ENCODE assay signal across 18 mouse cellular contexts in the genomic region with DNA sequence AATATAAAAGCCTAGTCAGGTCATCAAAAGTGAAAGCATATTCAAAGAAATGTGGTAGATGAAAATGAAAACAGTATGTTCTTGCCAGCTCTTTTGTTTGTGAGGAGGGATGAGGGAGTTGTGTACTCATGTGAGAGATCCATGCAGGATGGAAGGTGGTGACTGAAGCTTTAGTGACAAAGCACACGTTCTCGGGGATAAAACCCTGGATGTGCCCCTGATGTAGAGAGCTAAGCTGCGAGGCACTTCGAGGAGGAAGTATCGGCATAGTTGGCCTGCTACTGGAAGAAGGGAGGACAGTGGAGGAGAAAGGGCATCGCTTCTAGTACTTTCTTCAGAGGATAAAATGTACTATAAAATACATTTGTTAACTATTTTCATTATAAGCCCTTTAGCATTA. TPM values are rescaled to one million over a fixed set of nuclear protein-coding genes. Genes with fewer than 3 reads are reported as not detected.
DNase-seq lines count a peak whose midpoint lies in the region; ATAC-seq and TF ChIP-seq lines count a peak whose summit lies in the region.
"Had no signal": no experiment of that assay in that cellular context is flagged by ENCODE, and none has a peak within 500 bp of the region (broad histone marks: within the 10 kb centered on the region; RNA-seq: fewer than 3 reads in every experiment).

No protein-coding gene starts in this region.

- H3K27me3 ChIP-seq in heart, adult 2 months (ENCODE audit: control insufficient read depth, insufficient read depth, low read length): no peaks in the 10 kb centered on the region
- H3K27me3 ChIP-seq in heart, embryonic 12.5 days (replicated peaks): no peaks in the 10 kb centered on the region
- no peaks in the 10 kb centered on the region for H3K27me3 ChIP-seq in spleen, adult 2 months (ENCODE audit: control insufficient read depth, insufficient read depth, low read length)
- no peaks in the 10 kb centered on the region for H3K27me3 ChIP-seq in erythroblast, embryonic 14.5 days (ENCODE audit: control insufficient read depth)
- H3K27me3 ChIP-seq in small intestine, adult 2 months (ENCODE audit: control insufficient read depth, insufficient read depth, low read length): no peaks in the 10 kb centered on the region
- H3K27me3 ChIP-seq: forebrain, embryonic 12.5 days; limb, embryonic 15.5 days had no signal

- no peak for ATAC-seq in heart, embryonic 12.5 days (ENCODE audit: insufficient number of reproducible peaks, low FRiP score)

- no peak overlapping the region for H3K4me2 ChIP-seq in heart, embryonic 12.5 days
- H3K4me2 ChIP-seq: forebrain, embryonic 12.5 days; heart, embryonic 11.5 days; hindbrain, embryonic 14.5 days; limb, embryonic 15.5 days had no signal

- peak; percentile 9 to 27 for DNase-seq in heart, adult 2 months
- DNase-seq in spleen, adult 2 months (ENCODE audit: low read depth in 1 of 2, low spot score in 2 of 2): no peak
- DNase-seq in spleen, adult 18-20 months: no peak
- no peak for DNase-seq in left cerebral cortex, adult 18-20 months (ENCODE audit: low spot score in 2 of 2)
- DNase-seq in kidney, postnatal 25 days: no peak
- DNase-seq: kidney, adult 8-10 months; layer of hippocampus, adult 9-11 months; right cerebral cortex, postnatal 4 days had no signal

- TF ChIP-seq EP300 in heart, adult 2 months (IDR thresholded peaks at IDR 0.05; ENCODE audit: insufficient read depth, low read depth, low read length): no peak

- peak overlapping the region; percentile 53; the same call in 1 of the 2 replicates for H3K9ac ChIP-seq in heart, adult 2 months (ENCODE audit: low read depth, low read length)
- H3K9ac ChIP-seq in heart, embryonic 12.5 days: no peak overlapping the region
- H3K9ac ChIP-seq: forebrain, embryonic 12.5 days; hindbrain, embryonic 14.5 days; limb, embryonic 15.5 days had no signal

- WGBS in heart, adult 2 months: 37% methylated on average over 6 of the region's 6 CpGs
- WGBS in heart, embryonic 12.5 days: 75% methylated on average over 6 of the region's 6 CpGs
- WGBS in spleen, adult 2 months: 31% methylated on average over 6 of the region's 6 CpGs
- 74% methylated on average over 6 of the region's 6 CpGs for WGBS in small intestine, adult 2 months

- no peak overlapping the region for H3K4me3 ChIP-seq in heart, adult 2 months
- no peak overlapping the region for H3K4me3 ChIP-seq in heart, embryonic 12.5 days
- peak overlapping the region; percentile 30; the same call in 1 of the 2 replicates for H3K4me3 ChIP-seq in spleen, adult 2 months (ENCODE audit: extremely low read depth, insufficient read depth, insufficient read length)
- peak overlapping the region; percentile 17 for H3K4me3 ChIP-seq in erythroblast, embryonic 14.5 days (replicated peaks)
- H3K4me3 ChIP-seq in small intestine, adult 2 months (ENCODE audit: low read depth, low read length): no peak overlapping the region
- H3K4me3 ChIP-seq: forebrain, embryonic 12.5 days; limb, embryonic 15.5 days had no signal

- peak overlapping the region; percentile 74 for H3K27ac ChIP-seq in heart, adult 2 months
- no peak overlapping the region for H3K27ac ChIP-seq in heart, embryonic 12.5 days (ENCODE audit: poor library complexity, severe bottlenecking)
- H3K27ac ChIP-seq in spleen, adult 2 months (ENCODE audit: insufficient read depth, low read length): peak overlapping the region; percentile 96
- H3K27ac ChIP-seq in small intestine, adult 2 months (ENCODE audit: insufficient read depth, low read depth, low read length): peak overlapping the region; percentile 81; the same call in 1 of the 2 replicates
- H3K27ac ChIP-seq: forebrain, embryonic 12.5 days; hindbrain, embryonic 14.5 days; limb, embryonic 15.5 days; stomach, postnatal 0 days had no signal

- H3K79me2 ChIP-seq in heart, adult 2 months (replicated peaks; ENCODE audit: control insufficient read depth, insufficient read depth, low read length): no peaks in the 10 kb centered on the region

- intact Hi-C loops in heart, adult 2 months (cut with DNase I): loop anchor here (1.0 to 10.0 kb wide), 6 partner anchors 35 to 431 kb away; a partner anchor contains a TSS

- peaks cover 2% of the 10 kb centered on the region for H3K4me1 ChIP-seq in heart, adult 2 months (ENCODE audit: control insufficient read depth, insufficient read depth, low read length)
- no peaks in the 10 kb centered on the region for H3K4me1 ChIP-seq in heart, embryonic 12.5 days (replicated peaks)
- H3K4me1 ChIP-seq in spleen, adult 2 months (ENCODE audit: control insufficient read depth, insufficient read depth, insufficient read length): peaks cover 12% of the 10 kb centered on the region; the same call in 1 of the 2 replicates
- peaks cover 24% of the 10 kb centered on the region for H3K4me1 ChIP-seq in erythroblast, embryonic 14.5 days (ENCODE audit: control insufficient read depth)
- H3K4me1 ChIP-seq in small intestine, adult 2 months (ENCODE audit: control insufficient read depth, insufficient read depth, insufficient read length, low read length): peaks cover 4% of the 10 kb centered on the region; the same call in 1 of the 2 replicates
- H3K4me1 ChIP-seq: forebrain, embryonic 12.5 days; limb, embryonic 15.5 days had no signal

- H3K36me3 ChIP-seq in heart, adult 2 months (ENCODE audit: control insufficient read depth, insufficient read depth, low read length): peaks cover 11% of the 10 kb centered on the region; the same call in 1 of the 2 replicates
- no peaks in the 10 kb centered on the region for H3K36me3 ChIP-seq in heart, embryonic 12.5 days
- no peaks in the 10 kb centered on the region for H3K36me3 ChIP-seq in spleen, adult 2 months (ENCODE audit: control insufficient read depth, insufficient read depth, low read length)
- no peaks in the 10 kb centered on the region for H3K36me3 ChIP-seq in erythroblast, embryonic 14.5 days (ENCODE audit: control insufficient read depth)
- no peaks in the 10 kb centered on the region for H3K36me3 ChIP-seq in small intestine, adult 2 months (ENCODE audit: control insufficient read depth, insufficient read depth, low read length)
- H3K36me3 ChIP-seq: forebrain, embryonic 12.5 days; limb, embryonic 15.5 days had no signal

- no peaks in the 10 kb centered on the region for H3K9me3 ChIP-seq in heart, embryonic 12.5 days (replicated peaks)
- H3K9me3 ChIP-seq in erythroblast, embryonic 14.5 days (ENCODE audit: control insufficient read depth, low read length): no peaks in the 10 kb centered on the region
- H3K9me3 ChIP-seq: forebrain, embryonic 12.5 days; limb, embryonic 15.5 days had no signal

- no peak for TF ChIP-seq CTCF in heart, adult 2 months (IDR thresholded peaks at IDR 0.05)
- no peak for TF ChIP-seq CTCF in spleen, adult 2 months (IDR thresholded peaks at IDR 0.05; ENCODE audit: extremely low read depth, insufficient read depth, insufficient read length, insufficient replicate concordance)
- no peak for TF ChIP-seq CTCF in small intestine, adult 2 months (IDR thresholded peaks at IDR 0.05; ENCODE audit: extremely low read depth, insufficient read length, insufficient replicate concordance, low read depth, low read length)

- no peak for TF ChIP-seq POLR2A in heart, adult 2 months (IDR thresholded peaks at IDR 0.05; ENCODE audit: insufficient read depth, low read depth, low read length)
- TF ChIP-seq POLR2A in spleen, adult 2 months (IDR thresholded peaks at IDR 0.05; ENCODE audit: low read depth, low read length): no peak
- no peak for TF ChIP-seq POLR2A in small intestine, adult 2 months (IDR thresholded peaks at IDR 0.05; ENCODE audit: low read depth, low read length)

RNA-seq across cellular contexts. Expression of a gene that starts 5.3 kb away (rescaled TPM):
- total RNA-seq in heart, adult 2 months (2021): not detected
- polyA plus RNA-seq in heart, adult 2 months (2012; rRNA removed): not detected in 2 replicates
- polyA plus RNA-seq in heart, embryonic 12.5 days (2016; fragmentation: Nextera tagmentation; extraction: Ambion mirVana): 0.09 and 0.12 TPM in 2 replicates
- polyA plus RNA-seq in spleen, adult 2 months (2012; rRNA removed): 0.11 and 0.18 TPM in 2 replicates
- not detected in 2 replicates for polyA plus RNA-seq in erythroblast, embryonic 14.5 days (2012)
- polyA plus RNA-seq in small intestine, adult 2 months (2012; rRNA removed): not detected in 2 replicates
- not detected for total RNA-seq in left cerebral cortex, adult 18-20 months (2021)
- total RNA-seq: gastrocnemius, adult 18-20 months; megakaryocyte progenitor cell, adult 5-6 weeks had no signal
- polyA plus RNA-seq: stomach, postnatal 0 days had no signal

RNA-seq across cellular contexts. Expression of a gene that starts 24.0 kb away (rescaled TPM):
- 1 to 10 TPM in 1 of 2 experiments, under 1 TPM in 1; 0.96 to 1.6 TPM for total RNA-seq in heart, adult 2 months (2021)
- polyA plus RNA-seq in heart, adult 2 months (2012; rRNA removed): 0.45 and 0.97 TPM in 2 replicates
- polyA plus RNA-seq in heart, embryonic 12.5 days (2016; fragmentation: Nextera tagmentation; extraction: Ambion mirVana): 0.75 and 0.90 TPM in 2 replicates
- 0.54 and 0.58 TPM in 2 replicates for polyA plus RNA-seq in spleen, adult 2 months (2012; rRNA removed)
- not detected in 2 replicates for polyA plus RNA-seq in erythroblast, embryonic 14.5 days (2012)
- polyA plus RNA-seq in small intestine, adult 2 months (2012; rRNA removed): not detected in 2 replicates
- 10 to 100 TPM; 10.8 to 17.5 TPM for total RNA-seq in left cerebral cortex, adult 18-20 months (2021)

Comparison
In these comparisons a context has a peak if more than half of its experiments do, and no peak if none do; other contexts are left out.
1. DNase-seq: peak in heart, adult 2 months (2 of 2); none in spleen, adult 2 months (0 of 2), spleen, adult 18-20 months (0 of 2), left cerebral cortex, adult 18-20 months (0 of 2) and kidney, postnatal 25 days (0 of 2).
2. H3K4me3 ChIP-seq: peak in spleen, adult 2 months (single experiment) and erythroblast, embryonic 14.5 days (single experiment); none in heart, adult 2 months (single experiment), heart, embryonic 12.5 days (single experiment) and small intestine, adult 2 months (single experiment).